Mouse (Mus musculus) heart, postnatal 0 days (tissue): Measurements from ENCODE around the gene Rubcn. TPM values are rescaled to one million over a fixed set of nuclear protein-coding genes. Genes with fewer than 3 reads are reported as not detected.
A peak's percentile ranks its signal among the peaks of the same experiment; 100 is the strongest.

Experiments
- ATAC-seq: fragments of 200-750 bp; cut with Nextera tagmentation; 2 replicates; pipeline ENCODE4 v1.8.0; 2017; ENCODE audit warnings: low read depth, moderate number of reproducible peaks, moderate library complexity; ENCODE audit not compliant: insufficient read depth
- DNase-seq: peaks from one replicate; pipeline ENCODE4 v3.0.0-alpha.2; 2016; ENCODE audit warnings: low spot score
- H3K27ac ChIP-seq: fragments of 300-500 bp; sonication (generic); 2 replicates; pipeline ENCODE4 v1.5.1; 2014; ENCODE audit warnings: low read depth, mild to moderate bottlenecking
- H3K27me3 ChIP-seq: fragments of 300-500 bp; sonication (generic); 2 replicates; pipeline ENCODE4 v1.6.1; 2014; ENCODE audit warnings: low read length, mixed read lengths; ENCODE audit not compliant: control insufficient read depth, insufficient read depth
- H3K36me3 ChIP-seq: fragments of 300-500 bp; sonication (generic); replicated peaks from 2 replicates; pipeline ENCODE4 v1.6.1; 2014; ENCODE audit warnings: low read length, mixed read lengths; ENCODE audit not compliant: control insufficient read depth, insufficient read depth
- H3K4me1 ChIP-seq: fragments of 300-500 bp; sonication (generic); 2 replicates; pipeline ENCODE4 v1.6.1; 2014; ENCODE audit warnings: antibody characterized with exemption; ENCODE audit not compliant: control insufficient read depth, insufficient read depth
- H3K4me2 ChIP-seq: fragments of 300-500 bp; sonication (generic); 2 replicates; pipeline ENCODE4 v1.6.1; 2014; ENCODE audit warnings: low read depth, mild to moderate bottlenecking, low read length, moderate library complexity
- H3K4me3 ChIP-seq: fragments of 300-500 bp; sonication (generic); 2 replicates; pipeline ENCODE4 v1.5.1; 2014; ENCODE audit warnings: low read depth, low read length
- H3K9ac ChIP-seq: fragments of 300-500 bp; sonication (generic); replicated peaks from 2 replicates; pipeline ENCODE4 v1.6.1; 2014; ENCODE audit warnings: low read depth, low read length, mixed read lengths
- H3K9me3 ChIP-seq: fragments of 300-500 bp; sonication (generic); replicated peaks from 2 replicates; pipeline ENCODE4 v1.6.1; 2016; ENCODE audit warnings: low read length; ENCODE audit not compliant: control insufficient read depth
- CTCF ChIP-seq: IDR thresholded peaks from 2 replicates; pipeline ENCODE4 v1.5.1; 2016; ENCODE audit warnings: antibody characterized with exemption, control low read depth, low read depth
- EP300 ChIP-seq: IDR thresholded peaks from 2 replicates; pipeline ENCODE4 v1.6.1; 2016; ENCODE audit warnings: antibody characterized with exemption, low read depth
- WGBS: fragments of 180-500 bp; shearing (Covaris S2); extraction: QIAGEN DNeasy Blood & Tissue Kit; methylation state at CpG from one replicate; pipeline ENCODE4 v1.1.7; 2014; 5-methylcytosine and 5-hydroxymethylcytosine counted together
- polyA plus RNA-seq: library from polyadenylated mRNA; unstranded; fragments of >200 nt; fragmentation: Nextera tagmentation; extraction: Ambion mirVana; gene quantifications from 2 replicates; pipeline ENCODE4 v1.2.1, GENCODE M21; 2015
- total RNA-seq: library from RNA; depleted of rRNA; stranded (reverse); fragments of >200 nt; gene quantifications from 2 replicates; pipeline ENCODE4 v1.2.3, GENCODE M21; 2014; ENCODE audit warnings: low replicate concordance

The Rubcn gene
- total and polyA plus RNA-seq, 2 experiments from 2014 or later, result 12.5 to 66.7 TPM

GRCm38 (mm10) chr16:32814539-32814938, 63.0 kb downstream of the Rubcn start:
- H3K9me3 ChIP-seq, result no peaks in the 10 kb centered on the region
- ATAC-seq, result peak; percentile 52
- H3K27me3 ChIP-seq, result no peaks in the 10 kb centered on the region
- DNase-seq, result peak; percentile 34
- H3K4me1 ChIP-seq, result peaks cover 16% of the 10 kb centered on the region; the same call in 1 of the 2 replicates
- peak overlapping the region; percentile 74 for H3K4me2 ChIP-seq
- peak overlapping the region; percentile 51 for H3K4me3 ChIP-seq
- no peak for TF ChIP-seq CTCF
- TF ChIP-seq EP300, result no peak
- no peaks in the 10 kb centered on the region for H3K36me3 ChIP-seq
- peak overlapping the region; percentile 83 for H3K27ac ChIP-seq
- WGBS, result 14% methylated on average over 14 of the region's 14 CpGs
- peak overlapping the region; percentile 60 for H3K9ac ChIP-seq

- ATAC-seq, result no peak
- 83% methylated on average over 3 of the region's 3 CpGs for WGBS
These were observed 63.8 kb downstream of the Rubcn start for GRCm38 (mm10) chr16:32813771-32814170.

GRCm38 (mm10) chr16:32813362-32813761, 64.2 kb downstream of the Rubcn start:
- Histone ChIP-seq H3K27ac (no peak overlapping the region), H3K4me3 (peak overlapping the region; percentile 17; the same call in 1 of the 2 replicates), H3K4me1 (peaks cover 16% of the 10 kb centered on the region; the same call in 1 of the 2 replicates), H3K36me3 (no peaks in the 10 kb centered on the region), H3K27me3 (no peaks in the 10 kb centered on the region), H3K4me2 (peak overlapping the region; percentile 51), H3K9me3 (no peaks in the 10 kb centered on the region), H3K9ac (no peak overlapping the region)
- DNase-seq (no peak), ATAC-seq (no peak)
- no peak for TF ChIP-seq EP300
- no peak for TF ChIP-seq CTCF
- 52% methylated on average over 9 of the region's 9 CpGs for WGBS

More at GRCm38 (mm10) chr16:32813771-32814170, 63.8 kb downstream of the Rubcn start:
- Histone ChIP-seq H3K36me3 (no peaks in the 10 kb centered on the region), H3K4me3 (no peak overlapping the region), H3K4me1 (peaks cover 16% of the 10 kb centered on the region; the same call in 1 of the 2 replicates), H3K9ac (no peak overlapping the region), H3K9me3 (no peaks in the 10 kb centered on the region), H3K27me3 (no peaks in the 10 kb centered on the region), H3K27ac (no peak overlapping the region; the same call in 1 of the 2 replicates), H3K4me2 (peak overlapping the region; percentile 74; the same call in 1 of the 2 replicates)
- TF ChIP-seq EP300 (no peak), CTCF (no peak)
- no peak for DNase-seq

- WGBS, result 2% methylated on average over 9 of the region's 9 CpGs
- DNase-seq, result peak; percentile 85
These were observed 64.6 kb downstream of the Rubcn start for GRCm38 (mm10) chr16:32812888-32813361.

GRCm38 (mm10) chr16:32810321-32810720, 67.2 kb downstream of the Rubcn start, which contains the start of gene Smbd1:
Gene Smbd1 (minus strand): TSS chr16:32810477.
- Histone ChIP-seq H3K9me3 (no peaks in the 10 kb centered on the region), H3K27ac (no peak within 1 kb of the TSS), H3K4me1 (peaks cover 10% of the 10 kb centered on the region; the same call in 1 of the 2 replicates), H3K4me2 (no peak within 1 kb of the TSS), H3K27me3 (no peaks in the 10 kb centered on the region), H3K4me3 (no peak within 1 kb of the TSS), H3K9ac (no peak within 1 kb of the TSS), H3K36me3 (no peaks in the 10 kb centered on the region)
- ATAC-seq (no peak), DNase-seq (no peak)
- 84% methylated on average over 4 of the region's 4 CpGs for whole genome bisulfite sequencing
- TF ChIP-seq EP300 (no peak), CTCF (no peak)

More at GRCm38 (mm10) chr16:32812888-32813361, 64.6 kb downstream of the Rubcn start:
- no peak overlapping the region for H3K27ac ChIP-seq
- peaks cover 16% of the 10 kb centered on the region; the same call in 1 of the 2 replicates for H3K4me1 ChIP-seq
- H3K9ac ChIP-seq, result no peak overlapping the region
- H3K4me2 ChIP-seq, result peak overlapping the region; percentile 51
- no peaks in the 10 kb centered on the region for H3K27me3 ChIP-seq
- ATAC-seq, result peak; percentile 21; the same call in 1 of the 2 replicates
- H3K9me3 ChIP-seq, result no peaks in the 10 kb centered on the region
- TF ChIP-seq EP300 (no peak), CTCF (peak; percentile 96)
- no peaks in the 10 kb centered on the region for H3K36me3 ChIP-seq
- peak overlapping the region; percentile 17; the same call in 1 of the 2 replicates for H3K4me3 ChIP-seq
